Mouse (Mus musculus): ENCODE results near the gene Ascc3.

GRCm38 (mm10) chr10:50763457-50764310 lies 171.2 kb downstream of the Ascc3 start:
- no peak for TF ChIP-seq POLR2A (IDR thresholded peaks at IDR 0.05; ENCODE audit: borderline replicate concordance, insufficient read depth, low read length)
- no peak for TF ChIP-seq CTCF (IDR thresholded peaks at IDR 0.05; ENCODE audit: borderline replicate concordance, insufficient read depth, low read depth, low read length)

Data from cerebellum, adult 2 months (tissue).